Mouse (Mus musculus) natural killer cell, adult 2 months (primary cell): Measurements from ENCODE around the gene Scfd2.
A peak's percentile ranks its signal among the peaks of the same experiment; 100 is the strongest.

Experiments used
- DNase-seq, 2 experiments: peaks; one replicate each; pipeline ENCODE4 v3.0.0; 2022; ENCODE audit warnings: low spot score in 2 of 2

Gene Scfd2

DNA sequence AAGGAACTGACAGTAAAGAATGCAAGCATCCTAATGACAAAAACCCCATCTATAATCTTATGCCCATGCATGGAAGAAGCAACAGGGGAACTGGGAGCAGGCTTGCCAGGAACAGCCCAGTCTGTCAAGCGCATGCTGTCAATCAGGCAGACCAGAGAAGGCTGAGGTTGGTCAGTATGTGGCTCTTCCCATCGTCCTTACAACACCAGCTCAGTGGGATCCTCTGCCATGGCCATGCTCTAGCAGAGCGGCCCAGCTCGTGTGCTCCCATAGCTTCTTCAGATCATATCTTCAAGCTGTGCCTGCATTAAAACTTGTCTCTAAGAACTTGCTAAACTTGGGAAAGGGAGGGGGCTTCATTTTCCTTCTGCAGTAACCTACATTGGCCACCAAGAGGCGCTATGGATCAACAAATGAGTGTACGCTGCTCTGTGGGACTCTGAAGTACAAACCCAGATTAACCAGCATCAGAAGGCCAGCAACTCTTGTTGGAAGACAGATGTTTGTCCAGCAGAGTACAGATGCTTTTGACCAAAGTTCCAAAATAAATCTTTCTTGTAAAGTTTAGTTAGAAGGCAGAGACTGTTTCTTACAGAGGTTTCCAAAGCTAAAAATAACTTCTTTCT lies 220.2 kb downstream of the Scfd2 start:
- peak; percentile 22 to 33 for DNase-seq

GRCm38 (mm10) chr5:74310101-74310500 lies 221.5 kb downstream of the Scfd2 start:
- DNase-seq, result no peak

DNA sequence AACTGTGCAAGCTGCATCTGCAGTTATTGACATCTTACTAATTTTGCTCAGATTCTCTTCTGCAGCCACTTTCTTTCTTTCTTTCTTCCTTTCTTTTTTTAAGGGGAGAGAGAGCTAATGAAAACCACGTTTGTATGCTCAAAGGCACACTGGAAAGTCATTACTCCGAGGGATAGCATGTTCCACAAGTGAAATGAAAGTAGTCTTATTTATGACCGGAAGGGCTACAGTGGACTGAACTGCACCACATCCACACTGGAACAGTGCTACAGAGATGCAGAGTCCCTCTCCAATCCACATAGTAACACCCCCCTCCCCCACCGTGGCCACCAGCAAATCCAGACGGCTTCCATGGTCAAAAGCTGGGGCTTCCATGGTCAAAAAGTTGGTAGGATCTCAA lies 224.3 kb downstream of the Scfd2 start:
- no peak for DNase-seq

- DNase-seq, result no peak
These were observed 225.9 kb downstream of the Scfd2 start for GRCm38 (mm10) chr5:74305533-74306189.

DNA sequence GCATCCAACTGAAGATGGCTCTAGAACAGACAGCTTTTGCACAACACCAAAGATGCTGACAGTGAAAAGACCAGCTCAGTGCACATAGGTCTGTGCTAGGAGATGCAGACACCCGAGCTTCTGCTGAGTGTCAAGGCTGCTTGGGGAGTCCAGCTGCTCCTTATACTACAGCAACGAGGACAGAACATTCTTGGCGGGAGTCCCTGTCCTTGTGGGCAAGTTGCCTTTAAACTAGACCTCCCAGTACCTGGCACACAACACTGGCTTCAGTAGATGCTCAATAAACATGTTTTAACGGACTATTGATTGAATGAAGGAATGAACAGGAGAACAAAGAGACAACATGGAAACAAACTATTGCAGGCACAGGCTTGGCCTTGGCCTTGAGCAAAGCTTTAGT lies 226.8 kb downstream of the Scfd2 start:
- no peak for DNase-seq

DNA sequence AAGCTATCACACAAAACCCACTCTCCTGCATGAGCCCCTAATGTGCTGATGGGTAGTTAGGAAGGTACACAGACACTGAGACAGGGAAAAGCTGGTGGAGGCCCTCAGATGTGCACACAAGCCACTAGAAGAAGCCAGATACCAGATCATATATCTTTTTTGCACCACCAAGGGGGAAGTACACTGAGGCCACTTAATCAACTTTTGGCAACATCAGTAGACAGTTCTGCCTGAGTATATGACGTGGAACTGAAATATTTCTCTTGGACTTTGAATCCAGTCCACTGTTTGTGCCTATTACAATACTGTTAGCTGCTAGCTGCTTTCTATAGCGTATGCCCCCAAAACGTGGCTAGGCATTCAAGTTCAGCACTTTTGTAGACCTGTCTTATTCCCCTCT lies 229.2 kb downstream of the Scfd2 start:
- DNase-seq, result no peak

- no peak for DNase-seq
These were observed 230.1 kb downstream of the Scfd2 start for GRCm38 (mm10) chr5:74301443-74301842.

GRCm38 (mm10) chr5:74300931-74301330 lies 230.6 kb downstream of the Scfd2 start:
- DNase-seq, result no peak

DNA sequence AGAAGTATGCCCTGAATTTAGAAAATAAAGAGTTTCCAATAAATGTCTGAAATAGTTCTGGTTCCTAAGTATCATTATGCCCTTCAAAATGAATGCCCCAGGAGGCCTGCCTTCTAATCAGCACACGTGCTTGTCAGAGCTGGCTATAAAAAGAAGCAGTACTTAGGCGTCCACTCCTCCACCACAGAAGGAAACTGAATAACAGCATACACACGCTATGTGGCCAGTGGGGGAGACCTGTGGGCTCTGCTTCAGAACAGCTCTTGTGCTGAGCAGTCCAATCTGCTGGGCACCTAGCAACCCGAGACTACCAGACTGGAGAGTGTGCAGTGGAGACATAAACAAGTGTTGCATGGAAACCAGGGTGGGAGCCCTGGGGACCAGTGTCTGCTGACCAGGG lies 231.4 kb downstream of the Scfd2 start:
- DNase-seq, result no peak

- DNase-seq, result no peak
These were observed 234.4 kb downstream of the Scfd2 start for GRCm38 (mm10) chr5:74297113-74297512.

DNA sequence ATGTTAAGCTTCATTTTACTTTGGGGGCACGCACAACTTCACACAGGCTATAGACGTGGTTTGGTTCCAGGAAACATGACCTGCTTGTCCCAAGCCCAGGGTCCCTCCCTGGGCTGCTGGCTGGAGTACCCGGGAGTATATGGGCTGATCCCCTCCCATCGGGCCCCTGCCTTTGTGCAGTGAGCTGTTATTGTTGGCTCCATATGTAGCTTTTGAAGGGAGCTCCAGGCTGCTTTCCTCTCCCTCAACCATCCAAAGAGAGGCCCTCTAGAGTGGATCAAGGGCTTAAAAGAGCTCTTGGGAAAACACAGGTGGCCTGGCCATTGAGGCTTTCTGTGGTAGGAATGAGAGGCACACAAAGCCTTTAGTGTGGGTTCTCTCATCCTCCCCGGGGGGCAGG lies 235.5 kb downstream of the Scfd2 start:
- DNase-seq, result no peak

- no peak for DNase-seq
These were observed 238.0 kb downstream of the Scfd2 start for GRCm38 (mm10) chr5:74293513-74293912.

DNA sequence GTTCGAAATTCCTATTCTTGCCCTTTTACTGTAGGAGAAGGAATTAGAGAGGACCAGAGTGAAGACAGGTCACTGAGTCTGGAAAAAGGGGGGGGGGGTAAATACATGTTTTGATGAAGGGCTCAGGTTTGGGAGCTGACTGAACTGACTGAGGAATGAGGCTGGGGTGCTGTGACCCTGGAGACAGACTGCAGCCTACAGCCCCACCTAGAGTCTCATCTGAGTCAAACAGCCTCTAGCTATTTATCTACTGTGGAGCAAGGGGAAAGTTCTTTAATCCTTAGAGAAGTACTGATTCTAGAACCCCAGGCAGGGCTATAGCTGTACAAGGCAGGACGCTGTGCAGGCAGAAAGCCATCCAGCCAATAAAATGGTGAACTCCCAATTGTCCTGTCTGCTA lies 239.5 kb downstream of the Scfd2 start:
- DNase-seq, result no peak

DNA sequence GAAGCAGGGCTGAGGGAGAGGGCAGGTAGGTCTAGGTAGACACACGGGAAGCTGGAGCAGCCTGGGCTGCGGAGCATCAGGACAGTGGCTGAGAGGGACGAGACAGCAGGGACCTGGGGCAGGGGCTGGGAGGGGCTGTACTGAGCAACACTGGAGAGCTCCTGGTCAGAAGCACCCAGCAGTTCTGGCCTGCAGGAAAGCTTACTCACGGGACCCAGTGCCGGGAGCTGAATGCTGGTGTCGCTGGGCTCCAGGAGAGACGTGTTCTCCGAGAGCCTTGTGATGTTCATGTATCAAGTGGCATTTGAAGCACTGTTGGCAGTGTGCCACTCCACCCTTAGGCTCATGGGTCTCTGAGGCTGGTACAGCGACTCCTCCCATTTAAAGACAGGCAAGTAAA lies 240.0 kb downstream of the Scfd2 start:
- no peak for DNase-seq

DNA sequence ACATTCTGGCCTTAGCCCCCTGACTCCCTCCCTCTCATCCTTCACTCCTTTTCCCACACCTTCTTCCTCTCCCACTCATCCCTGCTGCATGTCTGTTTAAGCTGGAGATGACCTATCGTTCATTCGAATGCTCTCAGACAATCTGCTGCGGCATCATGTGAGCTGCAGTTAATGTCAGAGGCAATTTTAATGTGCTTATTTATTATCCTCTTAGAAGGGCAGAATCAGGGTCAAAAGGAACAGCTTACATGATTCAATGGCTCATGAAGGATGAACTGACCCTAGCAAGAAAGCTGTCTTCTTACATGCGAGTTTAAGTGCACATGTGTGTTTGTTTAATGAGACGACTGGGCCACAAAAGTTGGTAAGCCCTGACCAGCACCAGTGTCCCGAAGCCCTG lies 241.6 kb downstream of the Scfd2 start:
- DNase-seq, result no peak

- DNase-seq, result no peak
These were observed 243.4 kb downstream of the Scfd2 start for GRCm38 (mm10) chr5:74288206-74288605.

DNA sequence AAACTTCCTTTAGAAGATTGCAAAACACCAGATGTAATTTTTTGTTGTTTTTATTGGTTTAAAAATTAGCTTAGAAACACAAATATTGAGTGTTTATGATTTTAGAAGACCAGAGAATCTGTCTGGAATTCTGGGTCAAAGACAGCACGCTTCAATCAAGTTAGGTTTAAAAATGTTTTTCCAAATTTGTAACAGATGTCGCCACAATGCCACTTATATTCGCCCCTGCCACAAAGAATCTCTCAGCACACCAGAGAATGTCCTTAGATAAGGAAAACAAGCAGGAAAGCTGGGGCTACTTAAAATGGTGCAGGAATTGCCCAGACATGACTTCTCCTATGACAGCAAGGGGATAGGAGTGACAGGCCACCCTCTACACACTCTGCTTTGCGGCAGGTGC lies 245.3 kb downstream of the Scfd2 start:
- DNase-seq, result no peak

DNA sequence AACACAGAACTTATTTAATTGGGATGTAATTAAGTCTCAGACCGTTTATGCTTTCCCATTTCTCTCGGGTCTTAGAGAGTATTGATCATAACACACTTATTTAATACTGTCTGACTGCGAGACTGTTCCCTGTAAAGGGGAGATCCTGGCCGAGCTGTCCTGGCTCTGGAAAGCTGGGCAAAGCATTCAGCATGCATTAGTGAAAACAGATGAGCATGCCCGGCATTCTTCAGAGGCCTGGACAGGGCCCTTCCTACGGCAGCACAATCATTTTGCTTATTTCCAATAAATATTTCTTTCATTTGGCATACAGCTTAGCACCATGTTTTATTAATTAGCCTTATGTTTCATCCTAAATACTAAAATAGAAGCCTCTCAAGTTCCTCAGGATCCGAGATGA lies 245.8 kb downstream of the Scfd2 start:
- no peak for DNase-seq

GRCm38 (mm10) chr5:74285289-74285688 lies 246.3 kb downstream of the Scfd2 start:
- DNase-seq, result no peak

- DNase-seq, result no peak
These were observed 248.0 kb downstream of the Scfd2 start for GRCm38 (mm10) chr5:74283545-74283944.

GRCm38 (mm10) chr5:74281480-74281879 lies 250.1 kb downstream of the Scfd2 start:
- no peak for DNase-seq

- DNase-seq, result no peak
These were observed 251.9 kb downstream of the Scfd2 start for GRCm38 (mm10) chr5:74279673-74280072.

DNA sequence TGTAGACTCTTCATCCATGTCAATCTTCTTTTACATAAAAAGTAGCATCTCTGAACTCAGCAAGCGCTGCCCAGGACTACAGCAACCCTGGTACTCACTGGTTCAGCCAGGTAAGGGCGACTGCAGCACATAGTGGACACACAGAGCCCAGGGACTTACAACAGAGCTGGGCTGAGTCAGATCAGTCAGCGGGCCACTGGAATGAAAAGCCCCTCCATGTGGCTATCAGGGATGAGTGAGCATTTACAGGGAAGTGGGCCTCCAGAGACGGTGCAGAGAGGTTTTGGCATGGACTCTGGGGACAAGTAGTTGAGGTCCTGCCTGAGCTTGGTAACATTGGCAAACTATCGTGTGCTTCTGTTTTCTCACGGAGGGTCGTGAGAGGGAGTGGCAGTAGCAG lies 253.1 kb downstream of the Scfd2 start:
- DNase-seq, result no peak

GRCm38 (mm10) chr5:74277712-74278111 lies 253.8 kb downstream of the Scfd2 start:
- peak; percentile 35 to 58 for DNase-seq
